Mouse (Mus musculus): ENCODE results near the gene Car6. TPM values are rescaled to one million over a fixed set of nuclear protein-coding genes. Genes with fewer than 3 reads are reported as not detected.

The Car6 gene
- total RNA-seq, 1 experiment: 0.18 TPM

DNA sequence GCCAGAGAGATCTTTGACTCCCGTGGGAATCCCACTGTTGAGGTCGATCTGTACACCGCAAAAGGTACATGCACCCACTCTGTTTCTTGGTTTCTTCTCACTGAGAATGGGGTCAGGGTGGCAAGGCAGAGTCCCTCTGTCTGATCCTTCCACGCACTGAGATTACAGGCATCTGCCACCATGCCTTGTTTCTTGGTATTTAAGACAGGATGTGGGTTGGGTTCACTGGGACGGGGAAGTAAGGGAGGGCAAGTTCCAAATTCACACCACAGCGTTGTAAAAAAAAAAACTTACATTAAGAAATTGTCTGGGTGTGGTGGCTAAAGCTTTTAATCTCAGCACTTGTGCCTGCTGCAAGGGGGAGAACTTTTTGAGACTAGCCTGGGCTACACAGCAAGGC lies 38.4 kb upstream of the Car6 start:
- H3K9ac ChIP-seq (ENCODE audit: insufficient read depth, low read depth, low read length, poor library complexity, severe bottlenecking): peak overlapping the region; percentile 93
- TF ChIP-seq CHD2 (IDR thresholded peaks at IDR 0.05; ENCODE audit: low read depth, low read length) (no peak), ZNF384 (IDR thresholded peaks at IDR 0.05; ENCODE audit: low read depth, low read length) (0 out of 2 replicates have a peak, but pooled peaks have one; percentile 33)
- DNase-seq (ENCODE audit: low read depth, low spot score): no peak
- H3K4me1 ChIP-seq (ENCODE audit: control insufficient read depth in 2 of 2, insufficient read depth in 2 of 2, low read length in 2 of 2, poor library complexity in 1 of 2): peaks cover 7 to 12% of the 10 kb centered on the region in 2 experiments; a peak in 3 of 4 replicates
- in situ Hi-C loops (cut with MboI; ENCODE audit: low sequenced_read_pairs in 2 of 2, unreplicated experiment in 2 of 2): no loop called here
- peak overlapping the region; percentile 93 to 98 for H3K4me3 ChIP-seq (ENCODE audit: insufficient read depth in 1 of 2, low read depth in 1 of 2, low read length in 2 of 2, poor library complexity in 1 of 2, severe bottlenecking in 1 of 2)
- peaks cover 67% of the 10 kb centered on the region for H3K36me3 ChIP-seq (ENCODE audit: control insufficient read depth, insufficient read depth, low read length, poor library complexity, severe bottlenecking)
- H3K9me3 ChIP-seq (ENCODE audit: control insufficient read depth, insufficient read depth, low read depth, low read length): no peaks in the 10 kb centered on the region
- peak overlapping the region; percentile 85 for H3K27ac ChIP-seq (ENCODE audit: insufficient read depth, low read depth, low read length, poor library complexity, severe bottlenecking)

GRCm38 (mm10) chr4:150239087-150239480 lies 38.0 kb upstream of the Car6 start:
- H3K9me3 ChIP-seq (ENCODE audit: control insufficient read depth, insufficient read depth, low read depth, low read length): no peaks in the 10 kb centered on the region
- H3K27ac ChIP-seq (ENCODE audit: insufficient read depth, low read depth, low read length, poor library complexity, severe bottlenecking): peak overlapping the region; percentile 85
- H3K4me3 ChIP-seq (ENCODE audit: insufficient read depth in 1 of 2, low read depth in 1 of 2, low read length in 2 of 2, poor library complexity in 1 of 2, severe bottlenecking in 1 of 2): peak overlapping the region; percentile 93 to 98
- in situ Hi-C loops (cut with MboI; ENCODE audit: low sequenced_read_pairs in 2 of 2, unreplicated experiment in 2 of 2): no loop called here
- H3K9ac ChIP-seq (ENCODE audit: insufficient read depth, low read depth, low read length, poor library complexity, severe bottlenecking): peak overlapping the region; percentile 93
- TF ChIP-seq ZNF384 (IDR thresholded peaks at IDR 0.05; ENCODE audit: low read depth, low read length) (no peak), ZC3H11A (IDR thresholded peaks at IDR 0.05; ENCODE audit: borderline replicate concordance, low read depth, low read length) (no peak), MAFK (IDR thresholded peaks at IDR 0.05; ENCODE audit: insufficient read depth, low read depth, low read length) (no peak), CHD2 (IDR thresholded peaks at IDR 0.05; ENCODE audit: low read depth, low read length) (no peak), HCFC1 (IDR thresholded peaks at IDR 0.05; ENCODE audit: borderline replicate concordance, insufficient read depth, low read length) (no peak)
- DNase-seq (ENCODE audit: low read depth, low spot score): no peak
- H3K36me3 ChIP-seq (ENCODE audit: control insufficient read depth, insufficient read depth, low read length, poor library complexity, severe bottlenecking): peaks cover 63% of the 10 kb centered on the region
- peaks cover 7 to 12% of the 10 kb centered on the region in 2 experiments; a peak in 3 of 4 replicates for H3K4me1 ChIP-seq (ENCODE audit: control insufficient read depth in 2 of 2, insufficient read depth in 2 of 2, low read length in 2 of 2, poor library complexity in 1 of 2)

DNA sequence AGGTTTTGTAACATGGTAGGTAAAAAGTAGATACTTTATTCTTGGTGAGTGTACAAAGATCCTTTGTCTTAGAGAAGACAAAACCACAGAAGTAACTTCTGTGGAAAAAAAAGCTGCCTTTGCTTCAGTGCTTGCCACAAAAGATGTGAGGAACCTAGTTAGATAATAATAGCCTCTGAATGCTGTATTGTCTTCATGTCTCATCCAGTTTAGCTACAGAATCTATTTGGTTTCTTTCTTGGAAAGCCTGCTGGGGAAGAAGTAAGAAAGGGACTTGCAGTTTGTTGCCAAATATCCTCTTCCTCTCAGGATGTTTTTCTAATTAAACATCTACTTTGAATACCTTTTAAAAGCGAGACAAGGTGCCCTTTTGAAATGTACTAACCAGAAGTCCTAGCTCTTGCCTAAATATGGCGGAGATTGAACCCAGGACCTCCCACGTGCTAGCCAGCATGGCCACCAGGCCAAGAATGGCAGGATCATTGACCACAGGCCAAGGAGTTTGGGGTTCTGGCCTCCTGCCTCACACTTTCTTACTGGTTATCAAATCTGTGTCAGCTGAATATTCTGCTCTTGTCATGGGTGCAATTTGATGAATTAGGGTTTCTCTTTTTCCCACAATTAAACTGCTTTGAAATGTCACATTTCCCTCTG lies 37.4 kb upstream of the Car6 start:
- TF ChIP-seq CHD2 (IDR thresholded peaks at IDR 0.05; ENCODE audit: low read depth, low read length) (no peak), HCFC1 (IDR thresholded peaks at IDR 0.05; ENCODE audit: borderline replicate concordance, insufficient read depth, low read length) (no peak), MAFK (IDR thresholded peaks at IDR 0.05; ENCODE audit: insufficient read depth, low read depth, low read length) (no peak)
- no peaks in the 10 kb centered on the region for H3K9me3 ChIP-seq (ENCODE audit: control insufficient read depth, insufficient read depth, low read depth, low read length)
- peak overlapping the region; percentile 93 to 98 for H3K4me3 ChIP-seq (ENCODE audit: insufficient read depth in 1 of 2, low read depth in 1 of 2, low read length in 2 of 2, poor library complexity in 1 of 2, severe bottlenecking in 1 of 2)
- DNase-seq (ENCODE audit: low read depth, low spot score): no peak
- peaks cover 7 to 12% of the 10 kb centered on the region in 2 experiments; a peak in 3 of 4 replicates for H3K4me1 ChIP-seq (ENCODE audit: control insufficient read depth in 2 of 2, insufficient read depth in 2 of 2, low read length in 2 of 2, poor library complexity in 1 of 2)
- H3K36me3 ChIP-seq (ENCODE audit: control insufficient read depth, insufficient read depth, low read length, poor library complexity, severe bottlenecking): peaks cover 58% of the 10 kb centered on the region
- peak overlapping the region; percentile 85; the same call in 1 of the 2 replicates for H3K27ac ChIP-seq (ENCODE audit: insufficient read depth, low read depth, low read length, poor library complexity, severe bottlenecking)
- peak overlapping the region; percentile 93 for H3K9ac ChIP-seq (ENCODE audit: insufficient read depth, low read depth, low read length, poor library complexity, severe bottlenecking)
- in situ Hi-C loops (cut with MboI; ENCODE audit: low sequenced_read_pairs in 2 of 2, unreplicated experiment in 2 of 2): no loop called here

DNA sequence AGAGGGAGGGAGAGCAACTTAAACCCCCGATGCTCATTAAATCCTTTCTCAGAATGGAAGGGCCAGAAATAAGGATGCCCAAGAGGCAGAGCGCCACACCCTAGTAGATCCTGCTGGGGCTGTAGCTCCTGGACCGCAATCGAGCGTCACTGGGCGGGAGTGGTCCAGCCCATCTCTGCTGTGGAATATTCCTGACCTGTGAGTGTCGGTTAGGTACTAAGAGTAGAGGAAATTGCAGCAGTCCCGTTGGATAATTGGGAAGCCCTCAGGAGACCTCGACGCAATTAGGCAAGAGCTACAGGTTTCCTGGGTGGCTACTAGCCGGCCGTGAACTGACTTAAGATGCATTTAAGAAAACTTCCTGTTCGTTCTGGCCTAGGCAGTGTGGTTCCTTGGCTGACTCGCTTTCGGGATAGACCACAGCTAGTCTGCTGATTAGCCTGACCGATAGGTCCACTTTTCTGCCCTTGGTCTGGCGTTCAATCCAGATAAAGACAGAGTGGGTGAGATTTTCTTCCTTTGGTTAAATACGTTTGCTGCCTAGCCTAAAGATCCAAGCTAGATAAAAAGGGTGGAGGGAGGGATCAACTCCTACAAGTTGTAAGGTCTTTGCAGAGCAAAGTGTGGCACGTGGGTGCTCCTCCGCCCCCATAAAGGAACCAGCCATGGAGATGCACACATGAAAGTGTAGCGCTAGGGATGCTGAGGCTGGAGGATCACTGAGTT lies 36.7 kb upstream of the Car6 start:
- TF ChIP-seq ZC3H11A (IDR thresholded peaks at IDR 0.05; ENCODE audit: borderline replicate concordance, low read depth, low read length): no peak
- no peak for TF ChIP-seq CHD2 (IDR thresholded peaks at IDR 0.05; ENCODE audit: low read depth, low read length)
- TF ChIP-seq ZNF384 (IDR thresholded peaks at IDR 0.05; ENCODE audit: low read depth, low read length): no peak
- no peak for TF ChIP-seq HCFC1 (IDR thresholded peaks at IDR 0.05; ENCODE audit: borderline replicate concordance, insufficient read depth, low read length)
- no peak for TF ChIP-seq MAFK (IDR thresholded peaks at IDR 0.05; ENCODE audit: insufficient read depth, low read depth, low read length)
- no peak for DNase-seq (ENCODE audit: low read depth, low spot score)
- peak overlapping the region; percentile 85 for H3K27ac ChIP-seq (ENCODE audit: insufficient read depth, low read depth, low read length, poor library complexity, severe bottlenecking)
- H3K4me3 ChIP-seq (ENCODE audit: insufficient read depth in 1 of 2, low read depth in 1 of 2, low read length in 2 of 2, poor library complexity in 1 of 2, severe bottlenecking in 1 of 2): peak overlapping the region; percentile 93 to 98
- peaks cover 50% of the 10 kb centered on the region for H3K36me3 ChIP-seq (ENCODE audit: control insufficient read depth, insufficient read depth, low read length, poor library complexity, severe bottlenecking)
- H3K9me3 ChIP-seq (ENCODE audit: control insufficient read depth, insufficient read depth, low read depth, low read length): no peaks in the 10 kb centered on the region
- peak overlapping the region; percentile 93 for H3K9ac ChIP-seq (ENCODE audit: insufficient read depth, low read depth, low read length, poor library complexity, severe bottlenecking)
- in situ Hi-C loops (cut with MboI; ENCODE audit: low sequenced_read_pairs in 2 of 2, unreplicated experiment in 2 of 2): no loop called here
- peaks cover 7 to 12% of the 10 kb centered on the region in 2 experiments; a peak in 3 of 4 replicates for H3K4me1 ChIP-seq (ENCODE audit: control insufficient read depth in 2 of 2, insufficient read depth in 2 of 2, low read length in 2 of 2, poor library complexity in 1 of 2)
